Mouse (Mus musculus) gastrocnemius, postnatal 4 days (tissue): ENCODE measurements around the gene Zfp61. TPM values are rescaled to one million over a fixed set of nuclear protein-coding genes. Genes with fewer than 3 reads are reported as not detected.

Experiments used
- DNase-seq, 2 experiments: peaks; one replicate each; pipeline ENCODE4 v3.0.0; 2021 to 2022; ENCODE audit warnings: low spot score in 2 of 2, mixed read lengths in 2 of 2
- long read RNA-seq, 2 experiments: library from polyadenylated mRNA; stranded (forward); transcript quantifications; one replicate each; pipeline ENCODE4 v2.0.0; 2021
- total RNA-seq, 2 experiments: library from RNA; stranded (reverse); gene quantifications; 2 replicates each; pipeline ENCODE4 v1.2.3; 2021

The Zfp61 gene
- 1 to 10 TPM; 8.7 to 8.9 TPM for total RNA-seq
- long read RNA-seq, experiment 1, transcript Zfp61-201 (7 exons, 2,480 nt), result major isoform, 7 of 8 reads
- long read RNA-seq, experiment 1, partial matches to known transcripts, result 0 of 8 reads
- long read RNA-seq, experiment 1, other reads (novel, unspliced or antisense), result 1 of 8 reads
- long read RNA-seq, experiment 2, partial matches to known transcripts, result 0 of 9 reads
- long read RNA-seq, experiment 2, other reads (novel, unspliced or antisense), result 5 of 9 reads

GRCm38 (mm10) chr7:24300771-24301282 is at the start of gene Zfp61:
Gene Zfp61, minus strand, starts transcription at chr7:24301232.
- DNase-seq, result peak in 1 of 2 experiments; percentile 23

- DNase-seq, result no peak
These were observed 47.9 kb upstream of the Zfp61 start, which contains the start of gene Lypd5 for GRCm38 (mm10) chr7:24348896-24349295. Gene Lypd5, plus strand, starts transcription at chr7:24349196.

GRCm38 (mm10) chr7:24346444-24346843 is 45.4 kb upstream of the Zfp61 start:
- DNase-seq, result no peak

GRCm38 (mm10) chr7:24343701-24344272 is 42.8 kb upstream of the Zfp61 start:
- DNase-seq, result no peak

GRCm38 (mm10) chr7:24338241-24338640 is 37.2 kb upstream of the Zfp61 start:
- DNase-seq, result no peak

- DNase-seq, result peak in 1 of 2 experiments; percentile 66
These were observed 34.8 kb upstream of the Zfp61 start for GRCm38 (mm10) chr7:24335699-24336309.

GRCm38 (mm10) chr7:24333304-24333986 is 32.4 kb upstream of the Zfp61 start, which contains the start of gene Tescl:
Gene Tescl, minus strand, starts transcription at chr7:24333936.
- DNase-seq, result peak in 1 of 2 experiments; percentile 11

- no peak for DNase-seq
These were observed 26.4 kb upstream of the Zfp61 start for GRCm38 (mm10) chr7:24327281-24327975.

- DNase-seq, result no peak
These were observed 25.5 kb upstream of the Zfp61 start for GRCm38 (mm10) chr7:24326273-24327135.

GRCm38 (mm10) chr7:24325675-24326128 is 24.7 kb upstream of the Zfp61 start:
- DNase-seq, result no peak

GRCm38 (mm10) chr7:24325197-24325596 is 24.2 kb upstream of the Zfp61 start:
- DNase-seq, result no peak

- no peak for DNase-seq
These were observed 21.6 kb upstream of the Zfp61 start for GRCm38 (mm10) chr7:24322593-24322992.

GRCm38 (mm10) chr7:24318942-24319341 is 17.9 kb upstream of the Zfp61 start:
- DNase-seq, result no peak

- peak; percentile 82 to 92 for DNase-seq
These were observed 15.6 kb upstream of the Zfp61 start, which contains the start of gene Zfp94 for GRCm38 (mm10) chr7:24316567-24317092. Gene Zfp94, minus strand, starts transcription at chr7:24316666.

GRCm38 (mm10) chr7:24315726-24316566 is 14.9 kb upstream of the Zfp61 start:
- no peak for DNase-seq

GRCm38 (mm10) chr7:24299823-24300481 is 1.1 kb downstream of the Zfp61 start:
- no peak for DNase-seq

- DNase-seq, result peak; percentile 45 to 73
These were observed 1.9 kb downstream of the Zfp61 start for GRCm38 (mm10) chr7:24298973-24299708.
